Mouse (Mus musculus) kidney, adult 2 months (tissue): ENCODE measurements around the gene Lcat. TPM values are rescaled to one million over a fixed set of nuclear protein-coding genes. Genes with fewer than 3 reads are reported as not detected.

Experiments
- DNase-seq: peaks from one replicate; pipeline ENCODE4 v3.0.0; 2021
- H3K27ac ChIP-seq: fragments of 200-500 bp; 2 replicates; pipeline ENCODE4 v1.5.1; 2012; ENCODE audit warnings: low read depth, low read length, control low read depth, inconsistent platforms; ENCODE audit not compliant: insufficient read depth
- H3K27me3 ChIP-seq: fragments of 200-500 bp; replicated peaks from 2 replicates; pipeline ENCODE4 v1.6.1; 2012; ENCODE audit warnings: mild to moderate bottlenecking, moderate library complexity, low read length, inconsistent platforms; ENCODE audit not compliant: control insufficient read depth, insufficient read depth
- H3K36me3 ChIP-seq: fragments of 200-500 bp; 2 replicates; pipeline ENCODE4 v1.6.1; 2012; ENCODE audit warnings: mild to moderate bottlenecking, moderate library complexity, low read length, inconsistent platforms; ENCODE audit not compliant: control insufficient read depth, insufficient read depth
- H3K4me1 ChIP-seq: fragments of 200-500 bp; 2 replicates; pipeline ENCODE4 v1.6.1; 2011; ENCODE audit warnings: low read length; ENCODE audit not compliant: control insufficient read depth, insufficient read depth
- H3K4me3 ChIP-seq: fragments of 200-500 bp; 2 replicates; pipeline ENCODE4 v1.5.1; 2011; ENCODE audit warnings: mild to moderate bottlenecking, low read depth, low read length, control low read depth; ENCODE audit not compliant: insufficient read depth
- CTCF ChIP-seq: fragments of 200-500 bp; conservative IDR thresholded peaks from 2 replicates; pipeline ENCODE4 v1.5.1; 2011; ENCODE audit warnings: low read depth, mild to moderate bottlenecking, control low read depth, low read length, moderate library complexity, mixed read lengths; ENCODE audit not compliant: insufficient read depth, insufficient read length
- POLR2A ChIP-seq: fragments of 200-500 bp; IDR thresholded peaks from one replicate; pipeline ENCODE4 v1.6.1; 2011; ENCODE audit warnings: low read depth, low read length, control low read depth
- WGBS: fragments of 180-500 bp; shearing (Covaris S2); methylation state at CpG from one replicate; pipeline ENCODE4 v1.1.7; 2018; 5-methylcytosine and 5-hydroxymethylcytosine counted together
- polyA plus RNA-seq: library from polyadenylated mRNA; depleted of rRNA; stranded (reverse); fragments of >200 nt; gene quantifications from 2 replicates; pipeline ENCODE4 v1.2.3, GENCODE M21; 2012

The Lcat gene
- polyA plus RNA-seq, 1 experiment, result 2.2 TPM

GRCm38 (mm10) chr8:105975363-105975762 is 32.2 kb upstream of the Lcat start:
- no peaks in the 10 kb centered on the region for H3K27me3 ChIP-seq
- WGBS, result 75% methylated on average over 7 of the region's 7 CpGs
- H3K4me3 ChIP-seq, result no peak overlapping the region
- no peak for TF ChIP-seq CTCF
- no peak for TF ChIP-seq POLR2A
- no peak overlapping the region for H3K27ac ChIP-seq
- no peak for DNase-seq
- no peaks in the 10 kb centered on the region for H3K36me3 ChIP-seq
- no peaks in the 10 kb centered on the region for H3K4me1 ChIP-seq

- H3K4me3 ChIP-seq, result no peak overlapping the region
- H3K27ac ChIP-seq, result no peak overlapping the region
- no peak for DNase-seq
- no peaks in the 10 kb centered on the region for H3K36me3 ChIP-seq
- no peaks in the 10 kb centered on the region for H3K4me1 ChIP-seq
- no peaks in the 10 kb centered on the region for H3K27me3 ChIP-seq
- TF ChIP-seq POLR2A, result no peak
- TF ChIP-seq CTCF, result no peak
- 79% methylated on average over 8 of the region's 8 CpGs for WGBS
These were observed 28.0 kb upstream of the Lcat start for GRCm38 (mm10) chr8:105971019-105971720.

- no peak for DNase-seq
- Histone ChIP-seq H3K4me1 (0 out of 2 replicates have a peak, but pooled peaks cover 6% of the 10 kb centered on the region), H3K36me3 (no peaks in the 10 kb centered on the region), H3K27ac (no peak overlapping the region), H3K27me3 (no peaks in the 10 kb centered on the region), H3K4me3 (no peak overlapping the region)
- WGBS, result 92% methylated on average over 1 of the region's 1 CpGs
- TF ChIP-seq CTCF, result no peak
- no peak for TF ChIP-seq POLR2A
These were observed 26.2 kb upstream of the Lcat start for GRCm38 (mm10) chr8:105969367-105969766.

GRCm38 (mm10) chr8:105966692-105967311 is 23.6 kb upstream of the Lcat start:
- H3K4me3 ChIP-seq, result peak overlapping the region; percentile 80; the same call in 1 of the 2 replicates
- H3K27me3 ChIP-seq, result no peaks in the 10 kb centered on the region
- TF ChIP-seq POLR2A (no peak), CTCF (no peak)
- peaks cover 10% of the 10 kb centered on the region; the same call in 1 of the 2 replicates for H3K4me1 ChIP-seq
- no peak for DNase-seq
- no peak overlapping the region for H3K27ac ChIP-seq
- WGBS, result 27% methylated on average over 19 of the region's 19 CpGs
- no peaks in the 10 kb centered on the region for H3K36me3 ChIP-seq

GRCm38 (mm10) chr8:105965905-105966341 is 22.7 kb upstream of the Lcat start, which contains the start of gene Slc12a4:
TSS of gene Slc12a4 (minus strand) at chr8:105966097.
- TF ChIP-seq POLR2A (peak; percentile 48), CTCF (no peak)
- DNase-seq, result peak; percentile 83
- Histone ChIP-seq H3K27ac (peak within 1 kb of the TSS; percentile 84), H3K27me3 (no peaks in the 10 kb centered on the region), H3K4me1 (peaks cover 10% of the 10 kb centered on the region; the same call in 1 of the 2 replicates), H3K36me3 (no peaks in the 10 kb centered on the region), H3K4me3 (peak within 1 kb of the TSS; percentile 80)
- WGBS, result under 1% methylated on average over 47 of the region's 47 CpGs

- H3K27ac ChIP-seq, result peak overlapping the region; percentile 84
- H3K4me1 ChIP-seq, result peaks cover 10% of the 10 kb centered on the region; the same call in 1 of the 2 replicates
- 5% methylated on average over 40 of the region's 40 CpGs for WGBS
- DNase-seq, result peak; percentile 37
- H3K4me3 ChIP-seq, result peak overlapping the region; percentile 80
- H3K36me3 ChIP-seq, result no peaks in the 10 kb centered on the region
- TF ChIP-seq CTCF (no peak), POLR2A (no peak)
- no peaks in the 10 kb centered on the region for H3K27me3 ChIP-seq
These were observed 22.2 kb upstream of the Lcat start for GRCm38 (mm10) chr8:105965266-105965904.

- H3K27me3 ChIP-seq, result no peaks in the 10 kb centered on the region
- 56% methylated on average over 12 of the region's 12 CpGs for WGBS
- peak overlapping the region; percentile 80 for H3K4me3 ChIP-seq
- TF ChIP-seq POLR2A (no peak), CTCF (no peak)
- DNase-seq, result no peak
- peaks cover 13% of the 10 kb centered on the region for H3K4me1 ChIP-seq
- peak overlapping the region; percentile 84; the same call in 1 of the 2 replicates for H3K27ac ChIP-seq
- H3K36me3 ChIP-seq, result no peaks in the 10 kb centered on the region
These were observed 21.5 kb upstream of the Lcat start for GRCm38 (mm10) chr8:105964506-105965265.
